Mouse (Mus musculus) right cerebral cortex, postnatal 36 days (tissue): ENCODE measurements around the gene Tanc2.

Source experiments
- DNase-seq, 2 experiments: peaks; one replicate each; pipeline ENCODE4 v3.0.0; 2022; ENCODE audit warnings: low spot score in 2 of 2, mixed read lengths in 1 of 2

Gene Tanc2

GRCm38 (mm10) chr11:105835209-105835608 lies 245.4 kb downstream of the Tanc2 start:
- DNase-seq = no peak

- no peak for DNase-seq
These were observed 246.6 kb downstream of the Tanc2 start for GRCm38 (mm10) chr11:105836344-105836891.

DNA sequence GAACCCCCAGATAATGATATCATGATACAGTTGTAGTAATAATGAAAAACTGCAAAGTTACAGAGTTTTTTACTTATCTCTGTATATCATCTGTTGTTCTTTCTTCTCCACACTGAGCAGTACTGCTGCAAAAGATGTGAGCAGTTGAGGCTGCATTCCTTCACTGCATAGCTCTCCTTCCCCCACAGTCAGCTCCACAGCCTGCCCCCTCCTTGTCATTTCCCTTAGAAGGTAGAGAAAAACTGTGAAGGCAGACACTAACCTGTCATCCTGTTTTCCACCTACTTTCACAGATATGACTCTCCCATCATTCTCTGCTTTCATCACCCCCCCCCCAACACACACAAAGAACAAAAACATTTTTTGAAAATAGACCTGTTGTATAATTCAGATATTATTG lies 248.2 kb downstream of the Tanc2 start:
- peak in 1 of 2 experiments; percentile 54 for DNase-seq

- DNase-seq = no peak
These were observed 256.1 kb downstream of the Tanc2 start for GRCm38 (mm10) chr11:105845901-105846300.

GRCm38 (mm10) chr11:105855504-105855903 lies 265.7 kb downstream of the Tanc2 start:
- no peak for DNase-seq

GRCm38 (mm10) chr11:105858063-105858462 lies 268.3 kb downstream of the Tanc2 start:
- DNase-seq = no peak

- no peak for DNase-seq
These were observed 295.8 kb downstream of the Tanc2 start for GRCm38 (mm10) chr11:105885558-105885957.

GRCm38 (mm10) chr11:105887281-105887680 lies 297.5 kb downstream of the Tanc2 start:
- DNase-seq = no peak

DNA sequence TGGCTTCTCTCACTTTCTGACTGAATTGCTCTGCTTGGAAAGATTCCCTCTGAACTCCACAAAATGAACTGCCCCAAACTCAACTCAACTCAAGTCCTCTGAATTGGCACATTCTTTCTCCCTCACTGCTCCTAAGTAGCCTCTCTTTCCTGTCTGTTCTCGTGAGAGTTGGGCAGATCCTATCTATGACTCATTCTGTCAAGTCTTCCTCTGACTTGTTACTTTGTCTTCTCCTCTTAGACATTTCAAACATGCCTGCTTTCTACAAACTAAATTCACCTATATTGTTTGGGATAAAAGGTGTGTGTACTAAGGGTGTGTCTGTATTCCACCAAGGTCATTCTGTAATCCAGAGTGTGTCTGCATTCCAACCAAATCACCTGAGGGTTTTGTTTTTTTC lies 309.4 kb downstream of the Tanc2 start:
- no peak for DNase-seq

GRCm38 (mm10) chr11:105901501-105901900 lies 311.7 kb downstream of the Tanc2 start:
- DNase-seq = no peak

- no peak for DNase-seq
These were observed 313.2 kb downstream of the Tanc2 start for GRCm38 (mm10) chr11:105902956-105903355.

DNA sequence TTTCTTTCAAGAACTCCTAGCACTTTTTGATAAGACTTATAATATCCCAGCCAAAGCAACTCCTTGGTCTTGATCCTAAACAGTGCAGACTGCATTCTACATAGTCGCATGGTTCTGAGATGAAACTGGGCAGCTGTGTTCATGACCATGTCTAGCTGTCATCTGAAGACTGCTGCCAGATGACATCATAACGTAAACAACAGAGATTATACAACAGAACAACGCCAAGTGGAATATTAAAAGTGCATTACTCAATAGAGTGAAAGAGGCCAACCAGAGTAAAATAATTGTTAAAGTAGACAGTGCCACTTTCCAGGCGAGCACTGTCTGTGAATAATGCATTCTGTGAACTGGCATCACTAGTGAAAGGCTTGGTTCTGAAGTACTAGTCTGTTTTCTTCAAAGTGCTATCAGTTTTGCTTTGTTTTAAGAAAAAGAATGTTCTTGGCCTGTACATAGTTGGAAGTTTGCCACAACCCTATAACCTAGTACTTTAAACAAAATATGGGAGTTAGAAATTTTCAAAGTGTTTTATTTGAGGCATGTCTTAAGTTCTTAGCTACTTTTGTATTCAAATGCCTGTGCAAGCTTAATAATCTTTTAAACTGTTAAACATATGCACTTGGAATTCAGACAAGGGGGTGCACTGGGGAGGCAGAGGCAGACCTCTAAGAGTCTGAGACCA lies 315.9 kb downstream of the Tanc2 start:
- no peak for DNase-seq

GRCm38 (mm10) chr11:105907381-105907780 lies 317.6 kb downstream of the Tanc2 start:
- no peak for DNase-seq

DNA sequence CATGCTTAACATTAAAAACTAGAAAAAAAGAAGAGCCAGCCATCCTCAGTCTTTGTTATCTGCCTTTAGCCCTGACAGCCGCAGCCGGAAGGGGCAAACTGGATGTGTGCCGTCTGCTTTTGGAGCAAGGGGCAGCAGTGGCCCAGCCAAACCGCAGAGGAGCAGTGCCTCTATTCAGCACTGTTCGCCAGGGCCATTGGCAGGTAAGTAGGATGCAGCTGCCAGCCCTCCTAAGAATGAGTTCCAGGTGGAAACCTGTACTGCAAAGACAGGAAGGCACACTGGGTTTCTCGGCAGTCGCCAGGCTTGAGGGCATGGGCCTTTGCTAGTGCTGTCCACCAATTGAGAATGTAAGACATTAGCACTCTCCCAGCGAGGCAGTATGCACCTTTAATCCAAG lies 319.1 kb downstream of the Tanc2 start:
- DNase-seq = no peak

DNA sequence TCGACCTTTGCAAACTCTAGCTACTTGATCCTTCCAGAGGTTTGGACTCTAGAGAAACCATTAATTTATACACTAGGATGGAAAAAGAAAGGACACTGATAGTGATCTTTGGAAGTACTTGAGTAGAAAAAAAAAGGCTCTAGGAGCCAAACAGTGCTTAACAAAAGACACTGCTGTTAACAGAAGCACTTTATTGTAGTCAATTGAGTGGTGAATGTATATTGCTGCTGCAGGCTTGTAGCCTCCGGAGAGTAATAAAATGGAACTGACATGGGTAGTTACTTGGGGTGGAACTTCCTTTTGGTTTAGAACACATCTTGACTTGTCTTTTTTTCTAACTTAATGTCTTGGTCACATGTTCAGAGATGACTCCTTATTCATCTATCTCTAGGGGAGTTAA lies 319.8 kb downstream of the Tanc2 start:
- no peak for DNase-seq

GRCm38 (mm10) chr11:105911149-105911548 lies 321.4 kb downstream of the Tanc2 start:
- DNase-seq = no peak

- DNase-seq = peak; percentile 63 to 72
These were observed 322.0 kb downstream of the Tanc2 start for GRCm38 (mm10) chr11:105911592-105912375.

GRCm38 (mm10) chr11:105913580-105913979 lies 323.8 kb downstream of the Tanc2 start:
- peak; percentile 52 to 64 for DNase-seq

GRCm38 (mm10) chr11:105920098-105920785 lies 330.5 kb downstream of the Tanc2 start:
- no peak for DNase-seq

DNA sequence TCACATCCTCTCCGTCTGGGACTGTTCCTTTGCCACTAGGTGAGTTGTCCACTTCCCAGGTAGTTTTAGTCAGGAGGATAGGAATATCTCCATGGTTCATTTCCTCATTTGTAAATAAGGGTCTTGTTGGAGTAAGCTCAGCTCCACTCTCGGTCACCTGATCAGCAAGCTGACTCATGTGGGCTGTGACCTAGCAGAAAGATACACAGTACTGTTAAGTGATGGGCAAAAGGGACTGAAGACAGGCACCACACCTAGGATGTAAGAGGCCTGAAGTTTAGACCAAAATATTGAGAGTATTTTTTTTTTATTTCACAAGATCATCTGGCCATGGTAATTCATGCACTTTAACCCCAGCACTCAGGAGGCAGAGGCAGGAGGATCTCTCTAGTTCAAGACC lies 331.1 kb downstream of the Tanc2 start:
- DNase-seq = no peak

- DNase-seq = no peak
These were observed 331.5 kb downstream of the Tanc2 start for GRCm38 (mm10) chr11:105921275-105921674.
